Mouse (Mus musculus): Measurements from ENCODE around the gene Rsph1. TPM values are rescaled to one million over a fixed set of nuclear protein-coding genes. Genes with fewer than 3 reads are reported as not detected.

Gene Rsph1
- total and polyA plus RNA-seq, 3 experiments, result not detected

DNA sequence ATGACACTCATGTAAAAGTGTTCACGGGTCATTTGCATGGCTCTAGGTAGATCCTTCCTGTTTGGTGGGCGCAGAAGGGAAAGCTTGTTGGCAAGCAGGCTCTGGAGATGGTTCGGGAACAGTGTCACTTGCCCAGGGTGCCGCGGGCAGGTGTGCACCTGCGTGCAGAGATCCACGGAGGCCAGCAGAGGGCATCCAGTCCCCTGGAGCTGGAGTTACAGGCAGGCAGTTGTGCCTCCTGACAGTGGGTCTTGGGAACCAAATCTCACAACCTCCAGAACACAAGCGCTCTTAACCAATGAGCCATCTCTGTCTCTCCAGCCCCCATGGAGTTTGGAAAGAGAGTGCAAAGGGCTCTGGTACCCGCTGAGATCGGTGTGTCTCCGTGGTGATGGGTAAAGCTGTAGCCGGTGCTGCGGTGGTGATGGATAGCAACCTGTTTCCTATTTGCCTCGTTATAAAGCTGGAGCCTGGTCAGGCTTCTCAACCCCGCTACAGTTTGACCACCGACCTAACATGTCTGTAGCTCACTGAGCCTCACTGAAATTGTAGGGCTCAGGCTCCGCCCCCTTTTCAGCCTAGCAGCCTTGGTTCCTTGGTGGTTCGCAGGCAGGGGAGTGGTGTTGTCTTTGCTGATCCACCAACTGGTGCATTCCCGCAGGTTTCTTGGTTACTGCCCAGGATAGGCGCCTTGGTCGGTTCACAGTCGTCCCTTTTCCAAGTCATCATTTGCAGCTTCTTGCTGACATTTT lies 40.5 kb upstream of the Rsph1 start:
- H3K27me3 ChIP-seq (replicated peaks), result peaks cover 25% of the 10 kb centered on the region
- in situ Hi-C loops (cut with MboI; ENCODE audit: low pct_ligation_motif_present, low pct_unique_long_range_greater_than_20kb, low sequenced_read_pairs), result no loop called here
- H3K9ac ChIP-seq (ENCODE audit: insufficient read depth, low read depth), result no peak overlapping the region
- H3K36me3 ChIP-seq (replicated peaks in 1 of 2; ENCODE audit: control insufficient read depth in 1 of 2, insufficient read depth in 1 of 2, low read length in 1 of 2), result no peaks in the 10 kb centered on the region
- H3K79me2 ChIP-seq (replicated peaks; ENCODE audit: control insufficient read depth, extremely low read depth, insufficient read depth, poor library complexity, severe bottlenecking), result no peaks in the 10 kb centered on the region
- H3K9me3 ChIP-seq (replicated peaks; ENCODE audit: low read length), result no peaks in the 10 kb centered on the region
- no peak overlapping the region for H3K27ac ChIP-seq (ENCODE audit: insufficient read depth, low read depth)
- no peak overlapping the region for H3K4me2 ChIP-seq (ENCODE audit: insufficient read depth, low read depth, poor library complexity, severe bottlenecking)
- no peak for DNase-seq (ENCODE audit: extremely low read depth)
- H3K4me1 ChIP-seq (ENCODE audit: control insufficient read depth in 1 of 2, insufficient read depth in 2 of 2), result peaks cover 0 to 10% of the 10 kb centered on the region in 2 experiments; a peak in 2 of 4 replicates
- peak in 1 of 2 experiments; percentile 46; a peak in 2 of 4 replicates for TF ChIP-seq CTCF (conservative IDR thresholded peaks at IDR 0.05 in 1 of 2, IDR thresholded peaks at IDR 0.05 in 1 of 2; ENCODE audit: low read depth in 2 of 2, low read length in 2 of 2)
- TF ChIP-seq RAD21 (IDR thresholded peaks at IDR 0.05; ENCODE audit: low read depth, low read length), result peak; percentile 10
- no peak for TF ChIP-seq ELF1 (IDR thresholded peaks at IDR 0.05; ENCODE audit: low read depth, low read length)
- no peak for TF ChIP-seq TCF12 (IDR thresholded peaks at IDR 0.05; ENCODE audit: low read depth, low read length)
- TF ChIP-seq PAX5 (IDR thresholded peaks at IDR 0.05; ENCODE audit: low read length), result no peak
- peak; percentile 27 for TF ChIP-seq SMC3 (IDR thresholded peaks at IDR 0.05; ENCODE audit: low read depth, low read length)
- TF ChIP-seq CHD2 (IDR thresholded peaks at IDR 0.05; ENCODE audit: low read length), result no peak
- no peak for TF ChIP-seq POLR2AphosphoS2 (IDR thresholded peaks at IDR 0.05; ENCODE audit: low read depth, low read length)
- TF ChIP-seq TBP (conservative IDR thresholded peaks at IDR 0.05; ENCODE audit: low read depth, low read length), result no peak
- dilution Hi-C loops (cut with MboI; ENCODE audit: extremely low pct_ligation_motif_present, extremely low pct_unique_long_range_greater_than_20kb, low sequenced_read_pairs), result no loop called here
- no peak overlapping the region for H3K4me3 ChIP-seq (replicated peaks in 1 of 3; ENCODE audit: low read depth in 2 of 3, low read length in 2 of 3, poor library complexity in 1 of 3)

- no peak for DNase-seq (ENCODE audit: extremely low read depth)
- Histone ChIP-seq H3K9ac (ENCODE audit: insufficient read depth, low read depth) (no peak overlapping the region), H3K4me2 (ENCODE audit: insufficient read depth, low read depth, poor library complexity, severe bottlenecking) (no peak overlapping the region), H3K9me3 (replicated peaks; ENCODE audit: low read length) (no peaks in the 10 kb centered on the region), H3K4me3 (replicated peaks in 1 of 3; ENCODE audit: low read depth in 2 of 3, low read length in 2 of 3, poor library complexity in 1 of 3) (no peak overlapping the region), H3K27ac (ENCODE audit: insufficient read depth, low read depth) (no peak overlapping the region), H3K79me2 (replicated peaks; ENCODE audit: control insufficient read depth, extremely low read depth, insufficient read depth, poor library complexity, severe bottlenecking) (no peaks in the 10 kb centered on the region), H3K36me3 (replicated peaks in 1 of 2; ENCODE audit: control insufficient read depth in 1 of 2, insufficient read depth in 1 of 2, low read length in 1 of 2) (no peaks in the 10 kb centered on the region), H3K4me1 (ENCODE audit: control insufficient read depth in 1 of 2, insufficient read depth in 2 of 2) (peaks cover 0 to 6% of the 10 kb centered on the region in 2 experiments; a peak in 2 of 4 replicates), H3K27me3 (replicated peaks) (peaks cover 26% of the 10 kb centered on the region)
- dilution Hi-C loops (cut with MboI; ENCODE audit: extremely low pct_ligation_motif_present, extremely low pct_unique_long_range_greater_than_20kb, low sequenced_read_pairs), result no loop called here
- no peak for TF ChIP-seq POLR2A (IDR thresholded peaks at IDR 0.05; ENCODE audit: low read depth, low read length)
- TF ChIP-seq MAX (IDR thresholded peaks at IDR 0.05; ENCODE audit: low read length), result no peak
- no peak for TF ChIP-seq TCF12 (IDR thresholded peaks at IDR 0.05; ENCODE audit: low read depth, low read length)
- TF ChIP-seq POLR2AphosphoS2 (IDR thresholded peaks at IDR 0.05; ENCODE audit: low read depth, low read length), result no peak
- no peak for TF ChIP-seq CHD1 (IDR thresholded peaks at IDR 0.05; ENCODE audit: low read depth, low read length)
- no peak for TF ChIP-seq ZKSCAN1 (IDR thresholded peaks at IDR 0.05; ENCODE audit: borderline replicate concordance, low read depth, low read length)
- no peak for TF ChIP-seq UBTF (IDR thresholded peaks at IDR 0.05; ENCODE audit: low read depth, low read length)
- TF ChIP-seq SMC3 (IDR thresholded peaks at IDR 0.05; ENCODE audit: low read depth, low read length), result no peak
- no peak for TF ChIP-seq ZC3H11A (IDR thresholded peaks at IDR 0.05; ENCODE audit: low read depth, low read length)
- TF ChIP-seq RAD21 (IDR thresholded peaks at IDR 0.05; ENCODE audit: low read depth, low read length), result no peak
- TF ChIP-seq IRF4 (IDR thresholded peaks at IDR 0.05; ENCODE audit: low read depth, low read length), result no peak
- TF ChIP-seq MAZ (IDR thresholded peaks at IDR 0.05; ENCODE audit: low read depth, low read length), result no peak
- no peak for TF ChIP-seq ZMIZ1 (IDR thresholded peaks at IDR 0.05; ENCODE audit: low read depth, low read length)
- TF ChIP-seq HCFC1 (IDR thresholded peaks at IDR 0.05; ENCODE audit: low read depth, low read length), result no peak
- in situ Hi-C loops (cut with MboI; ENCODE audit: low pct_ligation_motif_present, low pct_unique_long_range_greater_than_20kb, low sequenced_read_pairs), result no loop called here
Observed at GRCm38 (mm10) chr17:31316998-31317397, 39.8 kb upstream of the Rsph1 start.
